Mouse (Mus musculus) forebrain, postnatal 0 days (tissue): ENCODE results near the gene Crybg1. TPM values are rescaled to one million over a fixed set of nuclear protein-coding genes. Genes with fewer than 3 reads are reported as not detected.
A peak's percentile ranks its signal among the peaks of the same experiment; 100 is the strongest.
"Not testable (repeated sequence)": the region's sequence is repeated elsewhere in the genome, so short reads cannot be mapped to it uniquely, and the experiment has no call there.

Experiments
- ATAC-seq: fragments of 200-750 bp; cut with Nextera tagmentation; 2 replicates; pipeline ENCODE4 v1.8.0; 2017; ENCODE audit warnings: mild to moderate bottlenecking, moderate library complexity
- DNase-seq: peaks from one replicate; pipeline ENCODE4 v3.0.0-alpha.2; 2015
- H3K27ac ChIP-seq: fragments of 300-500 bp; sonication (generic); 2 replicates; pipeline ENCODE4 v1.5.1; 2014; ENCODE audit warnings: low read depth, mild to moderate bottlenecking, antibody characterized with exemption, low read length, moderate library complexity, mixed read lengths
- H3K27me3 ChIP-seq: fragments of 300-500 bp; sonication (generic); 2 replicates; pipeline ENCODE4 v1.6.1; 2014; ENCODE audit warnings: mild to moderate bottlenecking, low read length, mixed read lengths; ENCODE audit not compliant: insufficient read depth
- H3K36me3 ChIP-seq: fragments of 300-500 bp; sonication (generic); 2 replicates; pipeline ENCODE4 v1.6.1; 2014; ENCODE audit warnings: mild to moderate bottlenecking, moderate library complexity; ENCODE audit not compliant: insufficient read depth
- H3K4me1 ChIP-seq: fragments of 300-500 bp; sonication (generic); 2 replicates; pipeline ENCODE4 v1.6.1; 2014; ENCODE audit warnings: antibody characterized with exemption; ENCODE audit not compliant: insufficient read depth
- H3K4me2 ChIP-seq: fragments of 300-500 bp; sonication (generic); 2 replicates; pipeline ENCODE4 v1.6.1; 2014; ENCODE audit warnings: low read depth, mild to moderate bottlenecking, moderate library complexity
- H3K4me3 ChIP-seq: fragments of 300-500 bp; sonication (generic); 2 replicates; pipeline ENCODE4 v1.5.1; 2014; ENCODE audit warnings: low read depth, low read length, mixed read lengths
- H3K9ac ChIP-seq: fragments of 300-500 bp; sonication (generic); 2 replicates; pipeline ENCODE4 v1.6.1; 2014; ENCODE audit warnings: mild to moderate bottlenecking
- H3K9me3 ChIP-seq: fragments of 300-500 bp; sonication (generic); 2 replicates; pipeline ENCODE4 v1.6.1; 2016; ENCODE audit warnings: low read length
- CTCF ChIP-seq: sonication (generic); IDR thresholded peaks from 2 replicates; pipeline ENCODE4 v1.5.1; 2016; ENCODE audit warnings: antibody characterized with exemption, control low read depth, low read depth
- WGBS: fragments of 180-500 bp; shearing (Covaris S2); extraction: QIAGEN DNeasy Blood & Tissue Kit; methylation state at CpG from one replicate; pipeline ENCODE4 v1.1.7; 2014; 5-methylcytosine and 5-hydroxymethylcytosine counted together
- polyA plus RNA-seq: library from polyadenylated mRNA; unstranded; fragments of >200 nt; fragmentation: Nextera tagmentation; extraction: Ambion mirVana; gene quantifications from 2 replicates; pipeline ENCODE4 v1.2.1, GENCODE M21; 2015
- total RNA-seq: library from RNA; depleted of rRNA; stranded (reverse); fragments of >200 nt; gene quantifications from 2 replicates; pipeline ENCODE4 v1.2.3, GENCODE M21; 2014

Crybg1 gene
- total and polyA plus RNA-seq, 2 experiments from 2014 or later, result 0.25 to 0.90 TPM

GRCm38 (mm10) chr10:43995858-43996650 lies 152.6 kb downstream of the Crybg1 start:
- ATAC-seq (no peak), DNase-seq (no peak)
- no peak for TF ChIP-seq CTCF
- Histone ChIP-seq H3K36me3 (no peaks in the 10 kb centered on the region), H3K4me1 (0 out of 2 replicates have a peak, but pooled peaks cover 6% of the 10 kb centered on the region), H3K27me3 (no peaks in the 10 kb centered on the region), H3K27ac (no peak overlapping the region), H3K9ac (no peak overlapping the region), H3K4me3 (no peak overlapping the region), H3K9me3 (no peaks in the 10 kb centered on the region), H3K4me2 (no peak overlapping the region)
- 83% methylated on average over 10 of the region's 10 CpGs for WGBS

DNA sequence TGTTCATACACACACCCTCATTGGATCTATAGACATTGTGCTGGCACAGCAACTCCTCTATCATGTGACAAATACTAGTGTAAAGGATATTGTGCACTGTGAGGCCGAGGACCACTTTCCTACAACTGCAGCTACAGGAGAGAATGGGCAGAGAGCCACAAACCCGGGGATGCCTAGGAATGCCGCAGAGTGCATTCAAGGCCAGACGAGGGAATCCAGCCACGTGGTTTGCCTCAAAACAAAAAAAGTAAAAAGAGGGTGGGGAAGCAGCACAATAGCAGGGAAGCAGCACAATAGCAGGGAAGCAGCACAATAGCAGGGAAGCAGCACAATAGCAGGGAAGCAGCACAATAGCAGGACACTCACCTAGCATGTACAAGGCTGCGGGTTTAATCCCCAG lies 155.5 kb downstream of the Crybg1 start:
- Histone ChIP-seq H3K36me3 (no peaks in the 10 kb centered on the region), H3K9ac (no peak overlapping the region), H3K4me2 (no peak overlapping the region), H3K4me3 (no peak overlapping the region), H3K27me3 (no peaks in the 10 kb centered on the region), H3K4me1 (0 out of 2 replicates have a peak, but pooled peaks cover 6% of the 10 kb centered on the region), H3K27ac (no peak overlapping the region), H3K9me3 (no peaks in the 10 kb centered on the region)
- no peak for DNase-seq
- TF ChIP-seq CTCF, result no peak
- peak; percentile 47; the same call in 1 of the 2 replicates for ATAC-seq
- WGBS, result 7% methylated on average over 6 of the region's 6 CpGs

DNA sequence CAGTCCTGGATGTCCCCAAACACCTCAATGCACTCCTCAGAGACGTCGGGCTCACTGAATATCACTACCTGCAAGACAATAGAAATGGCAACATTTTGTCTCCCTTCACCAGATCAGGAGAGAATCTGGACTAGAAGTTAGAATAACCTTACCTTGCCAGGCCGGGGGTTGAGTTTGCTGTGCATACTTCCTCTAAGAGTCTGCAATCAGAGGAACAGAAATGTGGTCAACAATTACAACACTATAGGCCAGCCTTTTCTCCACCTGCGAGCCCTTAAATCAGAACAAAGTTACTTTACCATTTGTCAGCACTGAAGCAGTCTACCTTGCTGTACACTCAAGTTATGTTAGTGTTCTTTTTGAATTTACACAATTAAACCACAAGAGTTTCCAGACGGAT lies 156.1 kb downstream of the Crybg1 start:
- Histone ChIP-seq H3K27me3 (no peaks in the 10 kb centered on the region), H3K9ac (no peak overlapping the region), H3K4me2 (no peak overlapping the region), H3K4me3 (no peak overlapping the region), H3K36me3 (no peaks in the 10 kb centered on the region), H3K27ac (no peak overlapping the region), H3K9me3 (no peaks in the 10 kb centered on the region), H3K4me1 (0 out of 2 replicates have a peak, but pooled peaks cover 6% of the 10 kb centered on the region)
- WGBS, result 83% methylated on average over 5 of the region's 5 CpGs
- no peak for TF ChIP-seq CTCF
- DNase-seq (no peak), ATAC-seq (no peak)

- H3K9ac ChIP-seq, result no peak overlapping the region
- 0 out of 2 replicates have a peak, but pooled peaks cover 6% of the 10 kb centered on the region for H3K4me1 ChIP-seq
- H3K9me3 ChIP-seq, result no peaks in the 10 kb centered on the region
- ATAC-seq (no peak), DNase-seq (no peak)
- H3K4me3 ChIP-seq, result no peak overlapping the region
- H3K27me3 ChIP-seq, result no peaks in the 10 kb centered on the region
- H3K27ac ChIP-seq, result no peak overlapping the region
- WGBS, result 96% methylated on average over 5 of the region's 5 CpGs
- no peak overlapping the region for H3K4me2 ChIP-seq
- H3K36me3 ChIP-seq, result no peaks in the 10 kb centered on the region
- TF ChIP-seq CTCF, result no peak
Measured at GRCm38 (mm10) chr10:43991268-43991667, 157.4 kb downstream of the Crybg1 start.

DNA sequence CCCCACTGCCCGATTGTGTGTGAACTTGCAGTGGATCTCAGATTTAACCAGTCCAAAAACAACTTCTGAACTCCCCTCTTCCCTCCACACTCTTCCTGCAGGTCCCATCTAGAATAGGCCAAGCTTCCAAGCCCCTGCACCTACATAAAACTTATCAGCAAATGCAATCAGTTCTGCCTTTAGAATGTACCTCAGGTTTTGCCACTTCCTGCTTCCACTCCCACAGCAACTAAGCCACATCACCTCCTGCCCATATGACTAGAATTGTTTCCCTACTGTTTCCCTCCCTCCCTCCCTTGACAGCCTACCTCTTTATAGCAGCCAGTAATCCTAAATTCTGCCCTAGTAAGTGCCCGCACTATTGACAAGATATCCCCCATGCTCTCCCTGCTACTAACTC lies 164.8 kb downstream of the Crybg1 start:
- WGBS, result 81% methylated on average over 2 of the region's 2 CpGs

DNA sequence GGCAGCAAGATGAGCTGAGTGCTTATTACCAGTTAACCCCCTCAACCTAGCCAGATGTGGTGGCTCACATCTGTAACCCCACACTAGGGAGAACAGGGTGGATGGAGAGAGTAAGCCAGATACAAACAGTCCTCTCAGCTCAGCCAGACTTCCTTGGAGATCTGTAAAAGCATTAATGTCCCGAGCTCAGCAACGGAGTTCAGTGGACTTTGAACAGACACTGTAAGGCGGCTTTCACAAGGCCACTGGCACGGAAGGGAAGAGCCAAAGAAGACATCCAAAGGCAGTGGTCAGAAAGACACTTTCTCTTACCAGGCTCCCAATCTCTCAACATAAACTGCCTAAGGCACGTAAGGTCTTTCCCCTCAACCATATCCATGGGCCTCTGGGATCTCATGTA lies 165.4 kb downstream of the Crybg1 start:
- no peaks in the 10 kb centered on the region for H3K9me3 ChIP-seq
- no peak overlapping the region for H3K9ac ChIP-seq
- no peak for TF ChIP-seq CTCF
- no peaks in the 10 kb centered on the region for H3K36me3 ChIP-seq
- no peak overlapping the region for H3K4me2 ChIP-seq
- DNase-seq, result no peak
- no peaks in the 10 kb centered on the region for H3K27me3 ChIP-seq
- no peak overlapping the region for H3K4me3 ChIP-seq
- H3K27ac ChIP-seq, result no peak overlapping the region
- WGBS, result 87% methylated on average over 5 of the region's 5 CpGs
- no peak for ATAC-seq
- H3K4me1 ChIP-seq, result no peaks in the 10 kb centered on the region

More for the DNA sequence above, 164.8 kb downstream of the Crybg1 start:
- Histone ChIP-seq H3K4me3 (no peak overlapping the region), H3K27me3 (no peaks in the 10 kb centered on the region), H3K36me3 (no peaks in the 10 kb centered on the region), H3K9ac (no peak overlapping the region), H3K9me3 (no peaks in the 10 kb centered on the region), H3K4me2 (no peak overlapping the region), H3K4me1 (no peaks in the 10 kb centered on the region), H3K27ac (no peak overlapping the region)
- ATAC-seq (no peak), DNase-seq (no peak)
- TF ChIP-seq CTCF, result no peak

DNA sequence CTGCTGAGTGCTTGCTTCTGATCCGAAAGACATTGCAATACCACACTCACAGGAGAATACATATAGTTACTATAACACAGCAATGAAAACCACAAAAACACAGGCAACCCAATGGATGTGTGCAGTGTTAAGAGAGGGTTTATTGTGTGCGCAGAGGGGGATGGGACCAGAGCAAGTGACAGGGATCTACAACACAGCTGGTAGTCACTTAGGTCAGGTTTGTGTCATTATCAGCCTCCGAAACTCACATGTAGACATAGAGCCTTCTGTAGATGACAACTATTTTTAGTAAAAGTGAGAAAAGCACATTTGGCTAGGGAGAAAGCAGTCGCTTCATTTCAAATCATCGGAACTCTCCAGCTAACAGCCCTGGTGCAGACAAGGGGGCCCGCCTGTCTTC lies 166.2 kb downstream of the Crybg1 start:
- no peaks in the 10 kb centered on the region for H3K27me3 ChIP-seq
- ATAC-seq (peak; percentile 42), DNase-seq (no peak)
- H3K9me3 ChIP-seq, result no peaks in the 10 kb centered on the region
- H3K4me3 ChIP-seq, result no peak overlapping the region
- no peak for TF ChIP-seq CTCF
- WGBS, result 80% methylated on average over 6 of the region's 6 CpGs
- H3K9ac ChIP-seq, result no peak overlapping the region
- H3K36me3 ChIP-seq, result no peaks in the 10 kb centered on the region
- H3K4me1 ChIP-seq, result no peaks in the 10 kb centered on the region
- no peak overlapping the region for H3K4me2 ChIP-seq
- no peak overlapping the region for H3K27ac ChIP-seq

GRCm38 (mm10) chr10:43980742-43981141 lies 167.9 kb downstream of the Crybg1 start:
- not testable (repeated sequence) for H3K36me3 ChIP-seq, H3K4me1 ChIP-seq, ATAC-seq, H3K27ac ChIP-seq, H3K4me2 ChIP-seq, H3K4me3 ChIP-seq, H3K27me3 ChIP-seq, DNase-seq, H3K9ac ChIP-seq, H3K9me3 ChIP-seq
- WGBS, result 90% methylated on average over 3 of the region's 3 CpGs
